Mouse (Mus musculus) lung, adult 18-20 months (tissue): ENCODE results near the gene Tom1l2.

Experiments used
- DNase-seq, 2 experiments: peaks; one replicate each; pipeline ENCODE4 v3.0.0; 2022; ENCODE audit warnings: mixed read lengths in 2 of 2

Tom1l2 gene

GRCm38 (mm10) chr11:60352559-60353411, at the start of gene Tom1l2, which contains the start of gene Drc3:
Gene Tom1l2 (minus strand): TSS chr11:60352905.
Gene Drc3 (plus strand): TSS chr11:60353329.
- peak; percentile 100 for DNase-seq

DNA sequence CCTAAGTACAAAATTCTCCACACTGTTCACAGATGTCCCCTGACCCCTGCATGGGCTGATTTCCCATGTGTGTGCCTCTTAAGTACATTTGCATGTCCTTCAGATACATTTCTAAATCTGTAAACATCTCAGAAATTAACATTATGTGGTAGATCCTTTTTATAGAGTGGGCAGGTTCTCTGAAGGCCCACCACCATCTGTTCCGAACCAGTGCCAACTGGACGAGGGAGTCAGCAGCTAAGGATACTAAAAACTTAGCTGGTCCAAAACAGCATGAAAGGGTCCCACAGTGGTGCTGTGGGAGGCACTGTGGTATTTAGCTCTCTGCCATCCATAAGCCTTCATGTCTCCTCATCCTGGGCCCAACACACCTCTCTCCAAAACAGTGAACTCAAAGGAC, 44.5 kb upstream of the Tom1l2 start:
- DNase-seq, result no peak

- peak in 1 of 2 experiments; percentile 10 for DNase-seq
These were observed 43.8 kb upstream of the Tom1l2 start for GRCm38 (mm10) chr11:60396546-60396945.

DNA sequence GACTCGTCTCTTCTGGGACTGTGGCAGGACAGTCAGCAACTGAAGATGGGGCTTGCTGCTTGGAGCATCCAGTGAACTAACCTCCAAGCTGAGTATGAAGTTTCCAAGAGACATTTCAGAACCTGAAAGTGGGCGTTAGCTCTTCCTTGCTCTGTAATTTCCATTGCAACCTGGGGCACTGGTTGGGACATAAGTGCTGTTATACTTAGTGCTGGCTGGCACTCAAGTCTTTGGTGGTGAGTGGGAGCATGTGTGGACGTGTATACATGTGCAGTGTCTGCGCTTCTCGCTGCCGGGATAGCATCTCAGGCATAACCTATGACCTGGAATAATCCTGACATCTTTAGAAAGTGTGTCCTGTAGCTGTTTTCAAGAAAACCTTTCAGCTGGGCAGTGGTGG, 38.6 kb upstream of the Tom1l2 start:
- DNase-seq, result no peak

GRCm38 (mm10) chr11:60387944-60388343, 35.2 kb upstream of the Tom1l2 start:
- no peak for DNase-seq

GRCm38 (mm10) chr11:60385946-60386345, 33.2 kb upstream of the Tom1l2 start:
- DNase-seq, result no peak

DNA sequence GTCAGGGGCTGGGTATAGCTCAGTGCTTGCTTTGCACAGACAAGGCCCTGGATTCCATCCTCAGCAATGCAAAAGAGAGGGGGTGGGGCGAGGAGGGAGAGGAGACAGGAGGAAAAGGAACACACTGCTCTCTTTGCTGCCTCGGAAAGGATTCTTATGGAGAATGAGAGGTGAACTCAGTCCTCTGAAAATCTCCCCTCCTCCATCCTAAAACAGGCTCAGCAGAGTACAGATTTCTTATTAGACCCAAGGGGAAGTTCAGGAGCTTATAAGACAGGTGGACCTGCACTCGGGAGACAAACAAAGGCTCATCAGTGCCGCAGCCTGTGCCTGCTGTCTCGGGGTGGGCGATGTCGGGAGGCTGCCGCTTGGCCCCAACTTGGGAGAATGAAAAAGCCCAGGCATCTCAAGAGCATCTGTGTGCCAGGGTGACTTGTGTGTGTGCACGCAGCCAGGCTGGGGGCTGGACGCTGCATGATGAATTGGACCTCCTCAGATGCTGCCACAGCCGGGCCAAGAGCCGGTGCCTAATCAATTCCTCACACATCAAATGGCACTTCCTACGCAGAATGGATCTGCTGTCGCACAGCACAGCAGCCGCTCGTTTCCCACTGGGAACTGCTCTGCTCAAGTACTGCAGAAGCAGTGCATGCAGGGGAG, 32.2 kb upstream of the Tom1l2 start:
- DNase-seq, result no peak

- DNase-seq, result no peak
These were observed 30.8 kb upstream of the Tom1l2 start for GRCm38 (mm10) chr11:60383518-60383917.

- no peak for DNase-seq
These were observed 21.8 kb upstream of the Tom1l2 start for GRCm38 (mm10) chr11:60374481-60374880.

- no peak for DNase-seq
These were observed 17.7 kb upstream of the Tom1l2 start for GRCm38 (mm10) chr11:60370431-60370830.

GRCm38 (mm10) chr11:60369448-60369847, 16.7 kb upstream of the Tom1l2 start:
- no peak for DNase-seq

DNA sequence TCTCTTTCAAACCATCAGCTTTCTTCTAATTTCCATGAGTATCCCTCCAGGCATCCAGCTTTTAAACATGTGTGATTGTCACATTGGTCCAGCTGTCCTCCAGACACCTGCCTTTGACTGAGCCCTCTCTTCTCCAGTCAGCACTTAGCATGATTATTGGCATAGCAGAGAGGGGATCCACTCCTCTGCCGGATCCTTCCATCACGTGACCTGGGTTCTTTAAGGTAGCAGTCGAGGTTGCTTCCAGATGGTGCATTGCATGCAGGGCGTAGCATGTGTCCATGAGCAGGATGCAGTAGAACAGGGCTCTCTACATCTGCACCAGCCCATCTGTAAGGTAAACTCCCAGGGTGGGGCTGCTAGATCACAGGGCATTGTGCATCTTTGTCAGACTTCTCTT, 16.2 kb upstream of the Tom1l2 start:
- DNase-seq, result no peak

- no peak for DNase-seq
These were observed 14.6 kb upstream of the Tom1l2 start for GRCm38 (mm10) chr11:60367256-60367655.

- DNase-seq, result no peak
These were observed 13.7 kb upstream of the Tom1l2 start for GRCm38 (mm10) chr11:60366239-60367019.

DNA sequence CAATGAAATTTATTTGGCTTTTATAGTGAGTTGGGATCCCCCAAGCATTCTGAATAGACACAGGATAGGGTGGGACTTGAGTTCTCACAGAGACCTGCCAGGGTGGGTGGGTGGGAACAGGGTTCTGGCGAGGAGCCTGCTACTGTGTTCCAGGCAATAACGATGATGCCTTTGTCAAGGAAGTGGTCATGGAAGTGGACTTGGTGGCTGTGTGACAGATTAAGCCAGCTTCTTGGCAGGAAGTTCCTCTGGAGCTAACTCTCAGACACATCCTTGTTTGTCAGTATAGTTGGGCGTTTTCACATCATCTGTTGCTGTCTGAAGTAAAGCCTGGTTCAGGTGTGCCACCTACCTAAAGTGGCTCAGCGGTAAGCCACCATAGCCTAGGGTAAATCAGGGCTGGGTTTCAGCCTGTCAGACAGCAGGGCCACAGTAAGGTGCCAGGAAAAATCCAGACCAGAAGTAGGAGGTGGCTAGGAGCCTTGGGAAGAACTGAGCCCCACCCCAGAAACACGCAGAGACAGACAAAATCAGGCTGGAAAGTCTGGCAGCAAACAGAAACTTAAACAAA, 8.0 kb upstream of the Tom1l2 start:
- DNase-seq, result peak; percentile 25 to 32

- no peak for DNase-seq
These were observed 7.2 kb upstream of the Tom1l2 start for GRCm38 (mm10) chr11:60359936-60360335.

- no peak for DNase-seq
These were observed 6.4 kb upstream of the Tom1l2 start for GRCm38 (mm10) chr11:60359138-60359537.

- no peak for DNase-seq
These were observed 5.8 kb upstream of the Tom1l2 start for GRCm38 (mm10) chr11:60358548-60358947.

GRCm38 (mm10) chr11:60357116-60357515, 4.4 kb upstream of the Tom1l2 start:
- no peak for DNase-seq

DNA sequence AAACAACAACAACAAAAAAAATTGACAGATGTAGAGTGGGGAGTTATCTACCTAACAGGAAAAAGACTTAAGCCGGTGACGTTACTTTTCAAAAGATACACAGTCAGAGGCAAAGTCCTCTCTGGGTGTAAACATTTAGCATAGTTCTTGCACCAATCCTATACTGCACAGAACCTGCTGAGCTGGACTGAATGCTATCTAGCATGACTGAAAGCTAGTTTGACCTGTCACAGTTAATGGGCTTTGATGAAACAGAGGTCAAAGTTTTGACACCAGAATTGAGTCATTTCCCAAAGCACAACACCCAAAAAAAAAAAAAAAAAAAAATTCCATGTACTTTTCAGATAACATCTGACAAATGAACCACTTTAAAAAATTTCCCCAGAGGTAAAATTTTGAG, 3.2 kb upstream of the Tom1l2 start:
- no peak for DNase-seq

DNA sequence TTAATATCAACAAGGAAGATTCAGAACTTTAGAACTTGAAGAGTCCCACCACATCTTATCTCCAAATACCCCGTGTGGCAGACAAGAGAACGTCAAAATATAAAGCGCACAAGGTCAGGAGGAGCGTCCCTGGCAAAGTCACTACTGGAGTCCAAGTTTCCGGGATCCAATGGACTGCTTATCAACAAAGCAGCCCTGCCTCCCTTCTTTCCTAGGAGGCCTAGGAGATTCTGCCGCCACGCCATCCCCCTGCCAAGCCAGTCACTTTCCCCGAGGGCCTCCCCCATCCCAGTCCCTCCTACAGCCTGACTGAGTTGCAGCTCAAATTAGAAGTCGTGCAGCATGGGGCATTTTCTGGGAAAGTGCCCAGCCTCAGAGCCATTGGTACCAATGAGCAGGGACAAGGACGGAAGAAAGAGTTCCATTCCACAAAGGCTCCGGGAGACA, 757 bp downstream of the Tom1l2 start:
- DNase-seq, result peak in 1 of 2 experiments; percentile 20

GRCm38 (mm10) chr11:60351388-60351787, 1.3 kb downstream of the Tom1l2 start:
- DNase-seq, result no peak

- DNase-seq, result peak; percentile 59 to 67
These were observed 6.2 kb downstream of the Tom1l2 start for GRCm38 (mm10) chr11:60346537-60346936.
